Mouse (Mus musculus): ENCODE measurements around the gene Defb3. TPM values are rescaled to one million over a fixed set of nuclear protein-coding genes. Genes with fewer than 3 reads are reported as not detected.
"Not testable (repeated sequence)": the region's sequence is repeated elsewhere in the genome, so short reads cannot be mapped to it uniquely, and the experiment has no call there.

Defb3 gene
- not detected in 2 replicates for polyA plus RNA-seq (2015; fragmentation: Nextera tagmentation; extraction: Ambion mirVana)

- 46% methylated on average over 2 of the region's 2 CpGs for WGBS
- not testable (repeated sequence) for H3K4me2 ChIP-seq (ENCODE audit: low read depth, low read length); H3K9ac ChIP-seq (ENCODE audit: low read length); ATAC-seq (replicated peaks; ENCODE audit: extremely low read depth, insufficient read depth, low FRiP score); H3K27ac ChIP-seq (ENCODE audit: low read length); H3K27me3 ChIP-seq (ENCODE audit: control insufficient read depth, insufficient read depth, low read length); H3K36me3 ChIP-seq (ENCODE audit: control insufficient read depth, insufficient read depth); H3K9me3 ChIP-seq (replicated peaks; ENCODE audit: control insufficient read depth, low read length); H3K4me1 ChIP-seq (ENCODE audit: control insufficient read depth, insufficient read depth, low read length); H3K4me3 ChIP-seq (ENCODE audit: low read length)
Measured at GRCm38 (mm10) chr8:19293060-19293459, at the start of gene Defb3. Gene Defb3, plus strand, starts transcription at chr8:19293360.

GRCm38 (mm10) chr8:19247280-19247679 lies 45.9 kb upstream of the Defb3 start, which contains the start of gene Defb5:
Gene Defb5, plus strand, starts transcription at chr8:19247580.
- no peak for ATAC-seq (replicated peaks; ENCODE audit: extremely low read depth, insufficient read depth, low FRiP score)
- WGBS, result 82% methylated on average over 5 of the region's 5 CpGs

DNA sequence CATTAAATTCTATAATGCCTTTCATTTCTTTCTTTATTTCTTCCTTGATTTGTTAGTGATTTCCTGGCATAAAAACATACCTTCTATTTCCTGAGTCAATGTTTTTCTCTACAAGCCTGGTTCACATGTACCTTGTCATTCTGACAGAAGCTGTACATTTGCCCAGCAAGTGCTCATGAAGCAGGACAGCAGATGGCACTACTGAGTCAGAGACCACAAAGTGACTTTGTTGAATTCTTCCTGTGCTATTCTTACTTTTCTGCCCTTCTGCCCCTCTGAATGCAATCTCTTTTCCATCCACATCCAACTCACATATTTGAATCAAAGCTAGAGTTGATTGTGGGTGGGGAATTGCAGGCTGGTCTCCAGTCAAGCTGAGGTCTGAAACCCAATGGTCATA lies 35.0 kb upstream of the Defb3 start:
- Histone ChIP-seq H3K9ac (ENCODE audit: low read length) (no peak overlapping the region), H3K9me3 (replicated peaks; ENCODE audit: control insufficient read depth, low read length) (peaks cover 2% of the 10 kb centered on the region; the same call in 1 of the 2 replicates), H3K4me3 (ENCODE audit: low read length) (no peak overlapping the region), H3K27me3 (ENCODE audit: control insufficient read depth, insufficient read depth, low read length) (no peaks in the 10 kb centered on the region), H3K4me1 (ENCODE audit: control insufficient read depth, insufficient read depth, low read length) (no peaks in the 10 kb centered on the region), H3K36me3 (ENCODE audit: control insufficient read depth, insufficient read depth) (no peaks in the 10 kb centered on the region), H3K4me2 (ENCODE audit: low read depth, low read length) (no peak overlapping the region), H3K27ac (ENCODE audit: low read length) (no peak overlapping the region)
- ATAC-seq (replicated peaks; ENCODE audit: extremely low read depth, insufficient read depth, low FRiP score), result no peak

More at GRCm38 (mm10) chr8:19247280-19247679, 45.9 kb upstream of the Defb3 start, which contains the start of gene Defb5:
- Histone ChIP-seq H3K9me3 (replicated peaks; ENCODE audit: control insufficient read depth, low read length) (no peaks in the 10 kb centered on the region; the same call in 1 of the 2 replicates), H3K4me1 (ENCODE audit: control insufficient read depth, insufficient read depth, low read length) (no peaks in the 10 kb centered on the region), H3K4me2 (ENCODE audit: low read depth, low read length) (no peak within 1 kb of the TSS), H3K27ac (ENCODE audit: low read length) (no peak within 1 kb of the TSS), H3K27me3 (ENCODE audit: control insufficient read depth, insufficient read depth, low read length) (no peaks in the 10 kb centered on the region), H3K4me3 (ENCODE audit: low read length) (no peak within 1 kb of the TSS), H3K36me3 (ENCODE audit: control insufficient read depth, insufficient read depth) (no peaks in the 10 kb centered on the region), H3K9ac (ENCODE audit: low read length) (no peak within 1 kb of the TSS)

DNA sequence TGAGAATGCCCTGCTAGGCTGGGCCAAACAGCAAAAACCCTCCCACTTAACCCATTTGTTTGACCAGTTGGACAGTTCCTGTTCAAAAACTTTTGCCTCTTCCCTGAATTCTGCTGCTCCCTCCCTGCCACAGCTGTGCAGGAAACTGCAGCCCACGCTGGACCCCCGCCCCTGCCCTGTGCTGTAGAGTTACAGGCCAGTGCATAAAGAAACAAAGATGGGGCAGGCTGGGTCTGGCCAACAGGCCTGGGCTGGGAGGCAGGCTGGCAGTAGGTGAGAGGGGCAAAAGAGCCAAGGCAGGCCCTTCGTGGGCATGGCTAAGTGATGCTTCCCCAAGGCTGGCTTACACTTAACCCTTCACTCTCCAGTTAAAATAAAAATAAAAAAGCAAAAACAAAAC lies 33.5 kb upstream of the Defb3 start:
- ATAC-seq (replicated peaks; ENCODE audit: extremely low read depth, insufficient read depth, low FRiP score), result no peak
- Histone ChIP-seq H3K36me3 (ENCODE audit: control insufficient read depth, insufficient read depth) (no peaks in the 10 kb centered on the region), H3K27ac (ENCODE audit: low read length) (no peak overlapping the region), H3K9me3 (replicated peaks; ENCODE audit: control insufficient read depth, low read length) (0 out of 2 replicates have a peak, but pooled peaks cover 2% of the 10 kb centered on the region), H3K4me1 (ENCODE audit: control insufficient read depth, insufficient read depth, low read length) (no peaks in the 10 kb centered on the region), H3K4me3 (ENCODE audit: low read length) (no peak overlapping the region), H3K4me2 (ENCODE audit: low read depth, low read length) (no peak overlapping the region), H3K9ac (ENCODE audit: low read length) (no peak overlapping the region), H3K27me3 (ENCODE audit: control insufficient read depth, insufficient read depth, low read length) (no peaks in the 10 kb centered on the region)
- WGBS, result 26% methylated on average over 3 of the region's 3 CpGs

- not testable (repeated sequence) for H3K4me2 ChIP-seq (ENCODE audit: low read depth, low read length); ATAC-seq (replicated peaks; ENCODE audit: extremely low read depth, insufficient read depth, low FRiP score); H3K9ac ChIP-seq (ENCODE audit: low read length); H3K27me3 ChIP-seq (ENCODE audit: control insufficient read depth, insufficient read depth, low read length); H3K36me3 ChIP-seq (ENCODE audit: control insufficient read depth, insufficient read depth); H3K9me3 ChIP-seq (replicated peaks; ENCODE audit: control insufficient read depth, low read length); H3K4me3 ChIP-seq (ENCODE audit: low read length); H3K4me1 ChIP-seq (ENCODE audit: control insufficient read depth, insufficient read depth, low read length); H3K27ac ChIP-seq (ENCODE audit: low read length)
- 60% methylated on average over 3 of the region's 3 CpGs for WGBS
Measured at GRCm38 (mm10) chr8:19298361-19298760, 5.2 kb downstream of the Defb3 start.

DNA sequence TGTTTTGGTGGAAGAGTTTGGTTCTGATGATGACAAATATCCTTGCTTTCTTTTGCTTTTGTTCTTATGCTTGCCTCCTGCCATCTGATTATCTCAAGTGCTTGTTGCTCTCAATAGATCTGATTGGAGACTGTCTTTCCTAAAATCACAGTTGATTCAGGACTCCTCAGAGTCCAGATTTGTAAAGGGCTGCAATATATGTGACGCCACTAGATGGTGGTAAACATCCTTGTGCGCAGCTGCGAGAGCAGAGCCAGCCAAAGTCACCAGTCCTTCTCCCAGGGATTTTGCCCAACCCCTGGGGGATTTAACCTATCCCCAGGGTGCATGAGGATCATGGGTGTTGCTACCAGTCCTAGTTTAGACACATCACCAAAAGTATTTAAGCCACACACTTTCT lies 38.7 kb downstream of the Defb3 start:
- ATAC-seq (replicated peaks; ENCODE audit: extremely low read depth, insufficient read depth, low FRiP score), result no peak

More for the DNA sequence above, 38.7 kb downstream of the Defb3 start:
- no peaks in the 10 kb centered on the region for H3K27me3 ChIP-seq (ENCODE audit: control insufficient read depth, insufficient read depth, low read length)
- no peak overlapping the region for H3K27ac ChIP-seq (ENCODE audit: low read length)
- H3K4me1 ChIP-seq (ENCODE audit: control insufficient read depth, insufficient read depth, low read length), result no peaks in the 10 kb centered on the region
- H3K4me3 ChIP-seq (ENCODE audit: low read length), result no peak overlapping the region
- no peaks in the 10 kb centered on the region for H3K9me3 ChIP-seq (replicated peaks; ENCODE audit: control insufficient read depth, low read length)
- no peaks in the 10 kb centered on the region for H3K36me3 ChIP-seq (ENCODE audit: control insufficient read depth, insufficient read depth)
- H3K9ac ChIP-seq (ENCODE audit: low read length), result no peak overlapping the region
- no peak overlapping the region for H3K4me2 ChIP-seq (ENCODE audit: low read depth, low read length)
- 11% methylated on average over 3 of the region's 3 CpGs for WGBS

Other genes starting within 250 kb of the Defb3 start
- gene Defb39, start 228.6 kb upstream of the Defb3 start, polyA plus RNA-seq (2015; fragmentation: Nextera tagmentation; extraction: Ambion mirVana), result not detected in 2 replicates
- gene Defb12, start 178.5 kb upstream of the Defb3 start, polyA plus RNA-seq (2015; fragmentation: Nextera tagmentation; extraction: Ambion mirVana), result not detected in 2 replicates
- not detected in 2 replicates for gene Defb34, start 169.6 kb upstream of the Defb3 start, polyA plus RNA-seq (2015; fragmentation: Nextera tagmentation; extraction: Ambion mirVana)
- gene Gm45826, start 152.6 kb upstream of the Defb3 start, polyA plus RNA-seq (2015; fragmentation: Nextera tagmentation; extraction: Ambion mirVana), result not detected in 2 replicates
- not detected in 2 replicates for gene Defb14, start 99.0 kb upstream of the Defb3 start, polyA plus RNA-seq (2015; fragmentation: Nextera tagmentation; extraction: Ambion mirVana)
- not detected in 2 replicates for gene Defb4, start 94.7 kb upstream of the Defb3 start, polyA plus RNA-seq (2015; fragmentation: Nextera tagmentation; extraction: Ambion mirVana)
- not detected in 2 replicates for gene Defb6, start 67.9 kb upstream of the Defb3 start, polyA plus RNA-seq (2015; fragmentation: Nextera tagmentation; extraction: Ambion mirVana)
- not detected in 2 replicates for gene Defb46, start 53.4 kb upstream of the Defb3 start, polyA plus RNA-seq (2015; fragmentation: Nextera tagmentation; extraction: Ambion mirVana)
- gene Defb5, start 45.8 kb upstream of the Defb3 start, polyA plus RNA-seq (2015; fragmentation: Nextera tagmentation; extraction: Ambion mirVana), result not detected in 2 replicates
- not detected in 2 replicates for gene Defb8, start 154.2 kb downstream of the Defb3 start, polyA plus RNA-seq (2015; fragmentation: Nextera tagmentation; extraction: Ambion mirVana)
- gene Defb7, start 201.7 kb downstream of the Defb3 start, polyA plus RNA-seq (2015; fragmentation: Nextera tagmentation; extraction: Ambion mirVana), result not detected in 2 replicates